ENCODE assay signal across 8 mouse cellular contexts in the genomic region with DNA sequence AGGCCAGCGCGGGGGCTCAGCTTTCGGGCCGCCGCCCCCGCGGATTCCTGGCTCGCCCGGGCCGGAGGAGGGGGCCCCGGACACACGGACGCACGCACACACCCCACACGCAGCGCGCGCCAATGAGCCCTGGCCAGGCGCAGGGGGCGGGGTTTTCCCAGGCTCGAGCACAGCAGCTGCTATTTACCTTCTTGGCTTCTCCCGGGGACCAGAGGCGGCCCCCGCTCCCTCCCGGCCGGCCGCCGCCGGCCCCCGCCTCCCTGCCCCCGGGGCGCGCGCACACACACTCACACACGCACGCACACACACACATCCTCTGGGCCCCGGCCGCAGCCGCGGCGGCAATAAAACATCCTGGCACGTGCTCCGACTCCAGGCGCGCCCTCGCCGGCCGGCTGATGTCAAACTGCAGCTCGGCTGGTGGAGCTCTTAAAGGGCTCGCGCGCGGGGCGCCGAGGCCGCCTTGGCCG. TPM values are rescaled to one million over a fixed set of nuclear protein-coding genes. Genes with fewer than 3 reads are reported as not detected.
DNase-seq lines count a peak whose midpoint lies in the region; ATAC-seq and TF ChIP-seq lines count a peak whose summit lies in the region.

A gene (plus strand): TSS at position 401 of the 470 bp plus-strand sequence.

- WGBS in forebrain, embryonic 11.5 days, result under 1% methylated on average over 57 of the region's 57 CpGs
- 0% methylated on average over 33 of the region's 57 CpGs for WGBS in heart, embryonic 14.5 days
- WGBS in liver, embryonic 13.5 days (ENCODE audit: insufficient replicate concordance), result under 1% methylated on average over 55 of the region's 57 CpGs
- under 1% methylated on average over 40 of the region's 57 CpGs for WGBS in neural tube, embryonic 11.5 days

- peak; percentile 82 for DNase-seq in CD4-positive, CD25-positive, alpha-beta regulatory T cell, adult 2 months (ENCODE audit: low read depth, low spot score)
- DNase-seq in brain, adult 2 months (ENCODE audit: low read depth, low spot score), result peak; percentile 80
- peak; percentile 97 for DNase-seq in forebrain, embryonic 11.5 days (ENCODE audit: low spot score)
- peak; percentile 98 for DNase-seq in kidney, postnatal 10 days
- DNase-seq in liver, embryonic 13.5 days, result peak; percentile 63
- peak; percentile 96 for DNase-seq in neural tube, embryonic 11.5 days (ENCODE audit: low spot score)

- H3K4me1 ChIP-seq in forebrain, embryonic 11.5 days (replicated peaks; ENCODE audit: control insufficient read depth, insufficient read depth, low read length), result peaks cover 23% of the 10 kb centered on the region
- H3K4me1 ChIP-seq in heart, embryonic 14.5 days (ENCODE audit: control insufficient read depth in 2 of 2, insufficient read depth in 2 of 2, low read length in 2 of 2), result peaks cover 41 to 51% of the 10 kb centered on the region in 2 experiments
- H3K4me1 ChIP-seq in liver, embryonic 13.5 days (replicated peaks), result peaks cover 67% of the 10 kb centered on the region
- peaks cover 25% of the 10 kb centered on the region for H3K4me1 ChIP-seq in neural tube, embryonic 11.5 days (ENCODE audit: control insufficient read depth, insufficient read depth, low read length)
- H3K4me1 ChIP-seq in testis, adult 2 months (ENCODE audit: control insufficient read depth, insufficient read depth, low read length), result peaks cover 55% of the 10 kb centered on the region

- no peaks in the 10 kb centered on the region for H3K36me3 ChIP-seq in forebrain, embryonic 11.5 days (ENCODE audit: control insufficient read depth, insufficient read depth, low read length)
- H3K36me3 ChIP-seq in heart, embryonic 14.5 days (ENCODE audit: control insufficient read depth, insufficient read depth, low read length), result no peaks in the 10 kb centered on the region
- 0 out of 2 replicates have a peak, but pooled peaks cover 3% of the 10 kb centered on the region for H3K36me3 ChIP-seq in liver, embryonic 13.5 days
- H3K36me3 ChIP-seq in neural tube, embryonic 11.5 days (ENCODE audit: control insufficient read depth, insufficient read depth, low read length), result no peaks in the 10 kb centered on the region
- no peaks in the 10 kb centered on the region for H3K36me3 ChIP-seq in testis, adult 2 months (ENCODE audit: control insufficient read depth, insufficient read depth, low read length)

- H3K4me2 ChIP-seq in forebrain, embryonic 11.5 days (ENCODE audit: low read depth, low read length, severe bottlenecking), result peak within 1 kb of the TSS; percentile 95
- peak within 1 kb of the TSS; percentile 86 for H3K4me2 ChIP-seq in heart, embryonic 14.5 days (ENCODE audit: low read length)
- peak within 1 kb of the TSS; percentile 78 for H3K4me2 ChIP-seq in liver, embryonic 13.5 days
- H3K4me2 ChIP-seq in neural tube, embryonic 11.5 days (ENCODE audit: low read depth), result peak within 1 kb of the TSS; percentile 80

- peaks cover 10% of the 10 kb centered on the region for H3K27me3 ChIP-seq in forebrain, embryonic 11.5 days (ENCODE audit: control insufficient read depth, insufficient read depth, low read length)
- no peaks in the 10 kb centered on the region for H3K27me3 ChIP-seq in heart, embryonic 14.5 days (ENCODE audit: control insufficient read depth, insufficient read depth, low read length)
- peaks cover 97% of the 10 kb centered on the region for H3K27me3 ChIP-seq in liver, embryonic 13.5 days
- H3K27me3 ChIP-seq in neural tube, embryonic 11.5 days (ENCODE audit: control insufficient read depth, insufficient read depth, low read length), result peaks cover 32% of the 10 kb centered on the region
- peaks cover 5% of the 10 kb centered on the region for H3K27me3 ChIP-seq in testis, adult 2 months (ENCODE audit: control insufficient read depth, insufficient read depth, low read length)

- peak within 1 kb of the TSS; percentile 91 for H3K9ac ChIP-seq in forebrain, embryonic 11.5 days (ENCODE audit: low read length)
- peak within 1 kb of the TSS; percentile 90 for H3K9ac ChIP-seq in heart, embryonic 14.5 days (ENCODE audit: low read length)
- H3K9ac ChIP-seq in liver, embryonic 13.5 days, result peak within 1 kb of the TSS; percentile 73
- H3K9ac ChIP-seq in neural tube, embryonic 11.5 days (ENCODE audit: low read length), result peak within 1 kb of the TSS; percentile 88

- peak within 1 kb of the TSS; percentile 75 for H3K4me3 ChIP-seq in forebrain, embryonic 11.5 days (ENCODE audit: low read depth, low read length)
- H3K4me3 ChIP-seq in heart, embryonic 14.5 days (ENCODE audit: control insufficient read depth in 1 of 2, insufficient read depth in 1 of 2, low read depth in 1 of 2, low read length in 2 of 2), result peak within 1 kb of the TSS; percentile 77 to 80
- H3K4me3 ChIP-seq in liver, embryonic 13.5 days (replicated peaks), result peak within 1 kb of the TSS; percentile 59
- peak within 1 kb of the TSS; percentile 76 for H3K4me3 ChIP-seq in neural tube, embryonic 11.5 days (ENCODE audit: low read depth, low read length)
- H3K4me3 ChIP-seq in testis, adult 2 months (ENCODE audit: control insufficient read depth, low read depth, low read length), result peak within 1 kb of the TSS; percentile 84

- peak within 1 kb of the TSS; percentile 94 for H3K27ac ChIP-seq in forebrain, embryonic 11.5 days (ENCODE audit: low read depth, low read length)
- peak within 1 kb of the TSS; percentile 97 to 100 for H3K27ac ChIP-seq in heart, embryonic 14.5 days (replicated peaks in 1 of 2; ENCODE audit: control insufficient read depth in 1 of 2, insufficient read depth in 1 of 2, low read depth in 2 of 2, low read length in 2 of 2)
- H3K27ac ChIP-seq in liver, embryonic 13.5 days, result peak within 1 kb of the TSS; percentile 85
- H3K27ac ChIP-seq in neural tube, embryonic 11.5 days (ENCODE audit: low read depth, low read length), result peak within 1 kb of the TSS; percentile 85
- peak within 1 kb of the TSS; percentile 56 for H3K27ac ChIP-seq in testis, adult 2 months (ENCODE audit: control insufficient read depth, insufficient read depth, low read depth, low read length)

- peak; percentile 84 for ATAC-seq in forebrain, embryonic 11.5 days (replicated peaks; ENCODE audit: low FRiP score)
- peak; percentile 81 for ATAC-seq in heart, embryonic 14.5 days (ENCODE audit: insufficient number of reproducible peaks, insufficient read depth, low FRiP score, low read depth)
- ATAC-seq in liver, embryonic 13.5 days (ENCODE audit: low read depth), result peak; percentile 78
- ATAC-seq in neural tube, embryonic 11.5 days (ENCODE audit: insufficient read depth, low FRiP score, low TSS enrichment), result peak; percentile 76

- H3K9me3 ChIP-seq in forebrain, embryonic 11.5 days (ENCODE audit: control insufficient read depth, low read length), result no peaks in the 10 kb centered on the region
- no peaks in the 10 kb centered on the region for H3K9me3 ChIP-seq in heart, embryonic 14.5 days (ENCODE audit: control insufficient read depth, low read length)
- no peaks in the 10 kb centered on the region for H3K9me3 ChIP-seq in liver, embryonic 13.5 days (replicated peaks)
- H3K9me3 ChIP-seq in neural tube, embryonic 11.5 days (ENCODE audit: control insufficient read depth, low read length), result no peaks in the 10 kb centered on the region

- TF ChIP-seq CTCF in testis, adult 2 months (IDR thresholded peaks at IDR 0.05; ENCODE audit: control insufficient read depth, insufficient read depth, insufficient replicate concordance, low read depth, low read length), result no peak

- no peak for TF ChIP-seq POLR2A in testis, adult 2 months (IDR thresholded peaks at IDR 0.05; ENCODE audit: control insufficient read depth, low read depth, low read length)

RNA-seq across cellular contexts. Expression of the gene that starts here (rescaled TPM):
- 66.5 and 67.0 TPM in 2 replicates for polyA plus RNA-seq in forebrain, embryonic 11.5 days (2014; fragmentation: Nextera tagmentation; extraction: Ambion mirVana)
- polyA plus RNA-seq in heart, embryonic 14.5 days (2014; fragmentation: Nextera tagmentation; extraction: Ambion mirVana), result 23.1 and 25.4 TPM in 2 replicates
- 5.9 and 6.9 TPM in 2 replicates for polyA plus RNA-seq in liver, embryonic 13.5 days (2015; fragmentation: Nextera tagmentation; extraction: Ambion mirVana)
- polyA plus RNA-seq in neural tube, embryonic 11.5 days (2014; fragmentation: Nextera tagmentation; extraction: Ambion mirVana), result 56.8 and 57.3 TPM in 2 replicates
- polyA plus RNA-seq in testis, adult 2 months (2012; rRNA removed), result 9.7 and 12.4 TPM in 2 replicates

Comparison
In these comparisons a context has a peak if more than half of its experiments do, and no peak if none do; other contexts are left out.
1. Peak in every context shown above with its lines: DNase-seq, ATAC-seq, H3K4me3 ChIP-seq and H3K27ac ChIP-seq.